Mouse (Mus musculus) small intestine, adult 2 months (tissue): ENCODE results near the gene Ndufaf3.

Experiments used
- CTCF ChIP-seq: fragments of 200-500 bp; IDR thresholded peaks from 2 replicates; pipeline ENCODE4 v1.5.1; 2012; ENCODE audit warnings: low read depth, mild to moderate bottlenecking, control low read depth, inconsistent platforms, low read length, moderate library complexity, mixed read lengths; ENCODE audit not compliant: insufficient replicate concordance, insufficient read length; ENCODE audit errors: extremely low read depth
- POLR2A ChIP-seq: fragments of 200-500 bp; IDR thresholded peaks from 2 replicates; pipeline ENCODE4 v1.6.1; 2012; ENCODE audit warnings: low read depth, mild to moderate bottlenecking, control low read depth, inconsistent platforms, low read length, moderate library complexity

GRCm38 (mm10) chr9:108569381-108570206, 2.4 kb upstream of the Ndufaf3 start, which contains the start of gene Dalrd3:
- TF ChIP-seq CTCF: no peak
- no peak; the same call in 1 of the 2 replicates for TF ChIP-seq POLR2A
